Mouse (Mus musculus): ENCODE data around the gene Gpc1. TPM values are rescaled to one million over a fixed set of nuclear protein-coding genes. Genes with fewer than 3 reads are reported as not detected.

Gene Gpc1
- total RNA-seq, 1 experiment from 2014 or later: 69.4 TPM

GRCm38 (mm10) chr1:92833987-92834706 lies 2.7 kb downstream of the Gpc1 start:
- DNase-seq: peak; percentile 86

GRCm38 (mm10) chr1:92837931-92838833 lies 6.7 kb downstream of the Gpc1 start:
- DNase-seq: peak; percentile 60

- DNase-seq: no peak
Observed at GRCm38 (mm10) chr1:92839211-92839610, 7.8 kb downstream of the Gpc1 start.

- peak; percentile 51 for DNase-seq
Observed at GRCm38 (mm10) chr1:92840231-92840890, 8.9 kb downstream of the Gpc1 start.

- no peak for DNase-seq
Observed at GRCm38 (mm10) chr1:92841427-92841826, 10.0 kb downstream of the Gpc1 start.

GRCm38 (mm10) chr1:92845889-92846288 lies 14.4 kb downstream of the Gpc1 start:
- no peak for DNase-seq

GRCm38 (mm10) chr1:92847873-92848839 lies 16.7 kb downstream of the Gpc1 start:
- DNase-seq: no peak

GRCm38 (mm10) chr1:92849491-92849890 lies 18.0 kb downstream of the Gpc1 start:
- no peak for DNase-seq

- DNase-seq: no peak
Observed at GRCm38 (mm10) chr1:92849938-92850574, 18.6 kb downstream of the Gpc1 start.

- DNase-seq: no peak
Observed at GRCm38 (mm10) chr1:92852450-92852849, 21.0 kb downstream of the Gpc1 start.

GRCm38 (mm10) chr1:92861503-92861902 lies 30.1 kb downstream of the Gpc1 start:
- DNase-seq: no peak

- no peak for DNase-seq
Observed at GRCm38 (mm10) chr1:92863268-92863667, 31.8 kb downstream of the Gpc1 start.

GRCm38 (mm10) chr1:92866170-92866569 lies 34.7 kb downstream of the Gpc1 start:
- DNase-seq: no peak

- DNase-seq: no peak
Observed at GRCm38 (mm10) chr1:92869985-92870384, 38.5 kb downstream of the Gpc1 start.

GRCm38 (mm10) chr1:92872666-92873065 lies 41.2 kb downstream of the Gpc1 start:
- DNase-seq: no peak

- no peak for DNase-seq
Observed at GRCm38 (mm10) chr1:92874011-92874410, 42.6 kb downstream of the Gpc1 start.

GRCm38 (mm10) chr1:92875360-92876111 lies 44.1 kb downstream of the Gpc1 start:
- no peak for DNase-seq

GRCm38 (mm10) chr1:92877431-92877978 lies 46.1 kb downstream of the Gpc1 start:
- DNase-seq: no peak

- no peak for DNase-seq
Observed at GRCm38 (mm10) chr1:92878066-92878741, 46.8 kb downstream of the Gpc1 start.
